Mouse (Mus musculus) spleen, adult 2 months (tissue): ENCODE data around the gene Snf8. TPM values are rescaled to one million over a fixed set of nuclear protein-coding genes. Genes with fewer than 3 reads are reported as not detected.

Experiments
- DNase-seq, 2 experiments: peaks; one replicate each; pipeline versions ENCODE4 v3.0.0 to v3.0.0-alpha.2; 2012 to 2021; ENCODE audit warnings: low spot score in 2 of 2, low read depth in 1 of 2
- H3K27ac ChIP-seq: fragments of 200-500 bp; 2 replicates; pipeline ENCODE4 v1.5.1; 2012; ENCODE audit warnings: low read length, inconsistent platforms; ENCODE audit not compliant: insufficient read depth
- H3K27me3 ChIP-seq: fragments of 200-500 bp; 2 replicates; pipeline ENCODE4 v1.6.1; 2012; ENCODE audit warnings: mild to moderate bottlenecking, moderate library complexity, low read length, inconsistent platforms; ENCODE audit not compliant: control insufficient read depth, insufficient read depth
- H3K36me3 ChIP-seq: fragments of 200-500 bp; 2 replicates; pipeline ENCODE4 v1.6.1; 2012; ENCODE audit warnings: mild to moderate bottlenecking, low read length, inconsistent platforms; ENCODE audit not compliant: control insufficient read depth, insufficient read depth
- H3K4me1 ChIP-seq: fragments of 200-500 bp; 2 replicates; pipeline ENCODE4 v1.6.1; 2011; ENCODE audit warnings: inconsistent platforms; ENCODE audit not compliant: control insufficient read depth, insufficient read depth, insufficient read length
- H3K4me3 ChIP-seq: fragments of 200-500 bp; 2 replicates; pipeline ENCODE4 v1.5.1; 2011; ENCODE audit warnings: mild to moderate bottlenecking, inconsistent platforms; ENCODE audit not compliant: insufficient read depth, insufficient read length; ENCODE audit errors: extremely low read depth
- CTCF ChIP-seq: fragments of 200-500 bp; IDR thresholded peaks from 2 replicates; pipeline ENCODE4 v1.5.1; 2011; ENCODE audit warnings: mild to moderate bottlenecking, inconsistent platforms; ENCODE audit not compliant: insufficient read depth, insufficient read length, insufficient replicate concordance; ENCODE audit errors: extremely low read depth
- POLR2A ChIP-seq: fragments of 200-500 bp; IDR thresholded peaks from 2 replicates; pipeline ENCODE4 v1.6.1; 2011; ENCODE audit warnings: low read depth, low read length, inconsistent platforms
- WGBS: fragments of 180-500 bp; shearing (Covaris S2); methylation state at CpG from one replicate; pipeline ENCODE4 v1.1.7; 2018; 5-methylcytosine and 5-hydroxymethylcytosine counted together
- polyA plus RNA-seq: library from polyadenylated mRNA; depleted of rRNA; stranded (reverse); fragments of >200 nt; gene quantifications from 2 replicates; pipeline ENCODE4 v1.2.3, GENCODE M21; 2012; rRNA removed

Snf8 gene
- 15.6 and 18.1 TPM in 2 replicates for polyA plus RNA-seq

- peak within 1 kb of the TSS; percentile 68 for H3K4me3 ChIP-seq
- under 1% methylated on average over 29 of the region's 29 CpGs for WGBS
- H3K27me3 ChIP-seq: no peaks in the 10 kb centered on the region
- peaks cover 7% of the 10 kb centered on the region for H3K4me1 ChIP-seq
- TF ChIP-seq CTCF: no peak
- no peak for TF ChIP-seq POLR2A
- peaks cover 6% of the 10 kb centered on the region; the same call in 1 of the 2 replicates for H3K36me3 ChIP-seq
- DNase-seq: peak; percentile 85 to 94
- H3K27ac ChIP-seq: no peak within 1 kb of the TSS
Measured at GRCm38 (mm10) chr11:96034596-96035052, at the start of gene Snf8. Gene Snf8 (plus strand): TSS chr11:96034885.

GRCm38 (mm10) chr11:95987854-95988447 lies 46.7 kb upstream of the Snf8 start:
- TF ChIP-seq CTCF (no peak), POLR2A (no peak)
- no peak overlapping the region for H3K27ac ChIP-seq
- no peaks in the 10 kb centered on the region for H3K36me3 ChIP-seq
- H3K27me3 ChIP-seq: no peaks in the 10 kb centered on the region; the same call in 1 of the 2 replicates
- H3K4me1 ChIP-seq: no peaks in the 10 kb centered on the region
- DNase-seq: no peak
- no peak overlapping the region for H3K4me3 ChIP-seq
- WGBS: 79% methylated on average over 6 of the region's 6 CpGs

GRCm38 (mm10) chr11:95988533-95988932 lies 46.2 kb upstream of the Snf8 start:
- H3K27me3 ChIP-seq: no peaks in the 10 kb centered on the region; the same call in 1 of the 2 replicates
- 71% methylated on average over 9 of the region's 9 CpGs for WGBS
- H3K4me3 ChIP-seq: no peak overlapping the region
- no peak overlapping the region for H3K27ac ChIP-seq
- H3K36me3 ChIP-seq: no peaks in the 10 kb centered on the region
- no peak for DNase-seq
- TF ChIP-seq POLR2A: no peak
- no peak for TF ChIP-seq CTCF
- H3K4me1 ChIP-seq: no peaks in the 10 kb centered on the region

- no peak for TF ChIP-seq CTCF
- TF ChIP-seq POLR2A: no peak
- no peaks in the 10 kb centered on the region for H3K36me3 ChIP-seq
- no peak overlapping the region for H3K27ac ChIP-seq
- H3K27me3 ChIP-seq: peaks cover 4% of the 10 kb centered on the region
- no peaks in the 10 kb centered on the region for H3K4me1 ChIP-seq
- WGBS: 93% methylated on average over 8 of the region's 8 CpGs
- H3K4me3 ChIP-seq: no peak overlapping the region
- no peak for DNase-seq
Measured at GRCm38 (mm10) chr11:95989864-95990263, 44.8 kb upstream of the Snf8 start.

- DNase-seq: no peak
- Histone ChIP-seq H3K27me3 (peaks cover 4% of the 10 kb centered on the region), H3K36me3 (no peaks in the 10 kb centered on the region), H3K4me1 (no peaks in the 10 kb centered on the region), H3K4me3 (no peak overlapping the region), H3K27ac (no peak overlapping the region)
- 95% methylated on average over 4 of the region's 4 CpGs for WGBS
- TF ChIP-seq POLR2A (no peak), CTCF (no peak)
Measured at GRCm38 (mm10) chr11:95990431-95990830, 44.3 kb upstream of the Snf8 start.

- no peak overlapping the region for H3K27ac ChIP-seq
- TF ChIP-seq POLR2A (no peak), CTCF (no peak)
- no peak for DNase-seq
- no peak overlapping the region for H3K4me3 ChIP-seq
- no peaks in the 10 kb centered on the region for H3K4me1 ChIP-seq
- peaks cover 4% of the 10 kb centered on the region for H3K27me3 ChIP-seq
- WGBS: 47% methylated on average over 42 of the region's 49 CpGs
- no peaks in the 10 kb centered on the region for H3K36me3 ChIP-seq
Measured at GRCm38 (mm10) chr11:95990886-95991708, 43.6 kb upstream of the Snf8 start.

- 96% methylated on average over 8 of the region's 8 CpGs for WGBS
- DNase-seq: no peak
- peaks cover 5% of the 10 kb centered on the region for H3K27me3 ChIP-seq
Measured at GRCm38 (mm10) chr11:95994151-95994550, 40.5 kb upstream of the Snf8 start.

More at GRCm38 (mm10) chr11:95994151-95994550, 40.5 kb upstream of the Snf8 start:
- no peaks in the 10 kb centered on the region for H3K36me3 ChIP-seq
- TF ChIP-seq CTCF (no peak), POLR2A (no peak)
- no peaks in the 10 kb centered on the region for H3K4me1 ChIP-seq
- no peak overlapping the region for H3K27ac ChIP-seq
- no peak overlapping the region for H3K4me3 ChIP-seq
